Mouse (Mus musculus) adrenal gland, adult (tissue): ENCODE measurements around the gene Immp2l.

ENCODE experiments used
- DNase-seq, 2 experiments: peaks; one replicate each; pipeline ENCODE4 v3.0.0; 2022 to 2023; ENCODE audit warnings: low spot score in 1 of 2; ENCODE audit not compliant: inconsistent age in 2 of 2

Immp2l gene

GRCm38 (mm10) chr12:41047085-41047766 is 23.3 kb downstream of the Immp2l start:
- no peak for DNase-seq

GRCm38 (mm10) chr12:41050945-41051344 is 27.1 kb downstream of the Immp2l start:
- no peak for DNase-seq

GRCm38 (mm10) chr12:41052897-41053296 is 29.0 kb downstream of the Immp2l start:
- DNase-seq, result no peak

GRCm38 (mm10) chr12:41054006-41054791 is 30.3 kb downstream of the Immp2l start:
- no peak for DNase-seq

- no peak for DNase-seq
Measured at GRCm38 (mm10) chr12:41055941-41056340, 32.1 kb downstream of the Immp2l start.

- DNase-seq, result no peak
Measured at GRCm38 (mm10) chr12:41063281-41063680, 39.4 kb downstream of the Immp2l start.

- no peak for DNase-seq
Measured at GRCm38 (mm10) chr12:41081843-41082242, 58.0 kb downstream of the Immp2l start.

GRCm38 (mm10) chr12:41084370-41085089 is 60.6 kb downstream of the Immp2l start:
- peak in 1 of 2 experiments; percentile 28 for DNase-seq

GRCm38 (mm10) chr12:41089931-41090366 is 66.1 kb downstream of the Immp2l start:
- DNase-seq, result no peak

- DNase-seq, result peak in 1 of 2 experiments; percentile 40
Measured at GRCm38 (mm10) chr12:41090771-41091170, 66.9 kb downstream of the Immp2l start.

- no peak for DNase-seq
Measured at GRCm38 (mm10) chr12:41091316-41091715, 67.4 kb downstream of the Immp2l start.

GRCm38 (mm10) chr12:41096045-41096444 is 72.2 kb downstream of the Immp2l start:
- no peak for DNase-seq

GRCm38 (mm10) chr12:41097406-41097805 is 73.5 kb downstream of the Immp2l start:
- DNase-seq, result peak; percentile 17 to 67

GRCm38 (mm10) chr12:41109011-41109410 is 85.1 kb downstream of the Immp2l start:
- DNase-seq, result no peak

- peak in 1 of 2 experiments; percentile 81 for DNase-seq
Measured at GRCm38 (mm10) chr12:41111456-41111855, 87.6 kb downstream of the Immp2l start.

- DNase-seq, result no peak
Measured at GRCm38 (mm10) chr12:41112137-41112536, 88.2 kb downstream of the Immp2l start.

GRCm38 (mm10) chr12:41118358-41118757 is 94.5 kb downstream of the Immp2l start:
- no peak for DNase-seq

- DNase-seq, result no peak
Measured at GRCm38 (mm10) chr12:41119657-41120056, 95.8 kb downstream of the Immp2l start.

GRCm38 (mm10) chr12:41123207-41123606 is 99.3 kb downstream of the Immp2l start:
- DNase-seq, result peak in 1 of 2 experiments; percentile 43

- no peak for DNase-seq
Measured at GRCm38 (mm10) chr12:41134885-41135284, 111.0 kb downstream of the Immp2l start.

- no peak for DNase-seq
Measured at GRCm38 (mm10) chr12:41159543-41159942, 135.7 kb downstream of the Immp2l start.

GRCm38 (mm10) chr12:41167802-41168201 is 143.9 kb downstream of the Immp2l start:
- no peak for DNase-seq
